Mouse (Mus musculus) right cerebral cortex, postnatal 25 days (tissue): ENCODE measurements around the gene Vps53.

Experiments used
- DNase-seq: peaks from one replicate; pipeline ENCODE4 v3.0.0; 2022

Gene Vps53

GRCm38 (mm10) chr11:76106551-76107496, 72.6 kb downstream of the Vps53 start:
- no peak for DNase-seq

- no peak for DNase-seq
Observed at GRCm38 (mm10) chr11:76101154-76101553, 78.3 kb downstream of the Vps53 start.

DNA sequence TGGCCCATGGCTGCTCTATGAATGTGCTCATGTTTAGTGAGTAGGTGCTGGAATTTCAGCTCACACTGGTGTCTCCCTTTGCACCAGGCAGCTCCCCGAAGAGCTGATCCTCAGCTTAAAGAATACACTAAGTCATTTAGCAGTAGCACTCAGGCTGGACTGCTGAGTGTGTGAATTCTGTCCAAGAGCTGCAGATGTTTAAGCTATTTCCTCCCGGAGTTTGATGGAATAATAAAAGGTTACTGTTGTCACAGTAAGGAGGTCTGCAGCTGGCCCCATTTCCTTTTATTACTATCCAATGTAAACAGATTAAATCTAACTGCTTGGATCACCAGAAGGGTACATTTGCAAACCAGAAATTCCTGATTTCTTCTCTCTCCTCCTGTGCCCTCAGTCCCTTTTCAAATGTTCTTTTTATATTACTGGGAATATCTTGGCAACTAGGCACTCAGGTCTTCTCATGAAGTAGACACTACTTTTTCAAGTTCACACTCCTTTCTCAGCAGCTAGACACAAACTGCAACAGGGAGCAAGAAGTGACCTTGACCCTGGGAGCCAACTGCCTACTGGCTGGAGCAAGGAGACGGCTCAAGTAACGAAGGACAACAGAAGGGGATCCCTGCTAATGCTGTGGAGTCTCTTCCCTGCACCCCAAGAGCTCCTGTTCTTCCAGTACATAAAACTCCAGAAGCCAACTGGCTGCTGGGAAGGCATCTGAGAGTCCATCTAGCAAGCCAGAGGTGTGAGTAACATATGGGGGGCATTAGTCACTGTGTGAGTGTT, 80.1 kb downstream of the Vps53 start:
- no peak for DNase-seq

- DNase-seq, result no peak
Observed at GRCm38 (mm10) chr11:76093610-76094009, 85.8 kb downstream of the Vps53 start.

- DNase-seq, result no peak
Observed at GRCm38 (mm10) chr11:76089776-76090175, 89.7 kb downstream of the Vps53 start.

DNA sequence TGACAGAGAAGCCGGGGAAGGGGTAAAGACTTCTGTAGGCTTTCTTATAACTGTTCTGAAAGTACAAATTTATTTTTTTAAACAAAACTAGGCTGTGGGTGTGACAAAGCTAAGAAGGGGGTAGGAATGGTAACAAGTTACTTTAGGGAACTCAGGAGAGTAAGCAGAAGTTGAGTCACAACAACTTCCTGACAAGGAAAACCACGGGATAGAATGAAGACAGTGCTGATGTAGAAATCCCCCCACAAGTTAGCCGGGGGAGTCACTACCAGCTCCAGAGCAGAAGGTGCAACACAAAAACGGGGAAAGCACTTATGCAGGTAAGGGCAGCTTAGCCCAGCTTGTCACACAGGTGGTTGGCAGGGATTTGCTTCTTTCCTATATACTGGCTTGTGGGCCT, 90.9 kb downstream of the Vps53 start:
- no peak for DNase-seq

DNA sequence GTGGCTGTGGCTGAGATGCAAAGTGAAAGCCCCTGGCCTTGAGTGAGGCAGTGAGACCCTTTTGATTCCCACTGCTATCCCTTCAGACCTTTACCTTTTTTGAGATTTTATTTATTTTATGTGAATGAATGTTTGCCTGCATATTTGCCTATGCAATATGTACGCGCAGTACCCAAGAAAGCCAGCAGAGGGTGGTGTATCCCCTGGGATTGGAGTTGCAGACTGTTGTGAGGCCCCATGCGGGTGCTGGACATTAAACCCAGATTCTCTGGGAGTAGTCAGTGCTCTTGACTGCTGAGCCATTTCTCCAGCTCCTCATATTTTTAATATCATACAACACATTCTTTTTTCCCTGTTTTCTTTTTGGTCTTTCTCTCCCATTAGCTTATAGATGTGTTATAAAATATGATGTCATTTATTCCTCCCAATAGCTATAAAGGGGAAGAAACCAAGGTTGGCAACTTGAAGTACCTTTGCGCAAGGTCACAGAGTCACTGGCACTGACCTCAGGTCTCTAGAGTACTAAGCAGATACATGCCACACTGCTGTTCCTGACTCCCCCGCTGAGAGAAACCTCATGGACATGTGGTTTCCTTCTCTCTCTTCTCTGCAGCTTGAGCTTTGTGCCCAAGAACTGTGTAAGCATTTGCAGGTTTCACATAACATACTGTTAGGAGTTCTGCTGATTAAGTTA, 93.4 kb downstream of the Vps53 start:
- DNase-seq, result no peak

DNA sequence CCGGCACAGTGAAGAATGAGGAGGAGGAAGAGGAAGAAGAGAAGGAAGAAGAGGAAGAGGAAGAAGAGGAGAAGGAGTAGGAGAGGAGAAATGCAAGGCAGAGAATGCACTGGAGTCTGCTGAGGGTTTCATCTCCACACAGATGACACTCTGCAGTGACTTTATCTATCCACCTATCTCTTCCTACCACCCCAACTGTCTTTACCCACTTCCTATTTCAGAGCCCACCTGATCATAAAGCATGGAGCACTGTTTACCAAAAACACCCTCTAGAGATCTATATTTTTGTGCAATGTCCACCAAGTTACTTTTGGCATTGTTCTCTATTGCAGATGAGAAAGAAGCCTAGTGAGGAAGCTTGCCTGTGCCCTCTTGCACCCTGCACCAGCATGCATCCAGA, 94.5 kb downstream of the Vps53 start:
- DNase-seq, result no peak

GRCm38 (mm10) chr11:76083941-76084367, 95.5 kb downstream of the Vps53 start:
- no peak for DNase-seq

- no peak for DNase-seq
Observed at GRCm38 (mm10) chr11:76081048-76081640, 98.3 kb downstream of the Vps53 start.

DNA sequence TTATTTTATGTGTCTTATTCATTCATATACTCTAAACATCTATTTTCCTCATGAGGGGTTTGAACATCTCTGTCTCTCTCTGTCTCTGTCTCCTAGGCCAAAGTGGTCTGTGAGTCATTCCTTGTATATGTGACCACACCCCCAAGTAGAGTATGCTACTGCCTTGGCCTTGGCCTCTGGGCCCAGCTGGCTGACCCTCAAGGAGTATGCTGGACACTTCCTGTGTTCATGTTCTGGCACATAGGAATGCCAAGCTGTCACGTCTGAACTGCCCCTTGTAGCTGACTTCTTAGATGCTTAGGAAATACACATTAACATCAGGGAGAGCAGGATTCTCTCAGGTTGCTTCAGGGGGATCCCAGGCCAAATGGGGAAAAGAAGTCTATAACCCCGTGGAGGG, 99.2 kb downstream of the Vps53 start:
- no peak for DNase-seq

- DNase-seq, result no peak
Observed at GRCm38 (mm10) chr11:76077341-76077740, 102.1 kb downstream of the Vps53 start.

GRCm38 (mm10) chr11:76074296-76075093, 105.0 kb downstream of the Vps53 start:
- no peak for DNase-seq

DNA sequence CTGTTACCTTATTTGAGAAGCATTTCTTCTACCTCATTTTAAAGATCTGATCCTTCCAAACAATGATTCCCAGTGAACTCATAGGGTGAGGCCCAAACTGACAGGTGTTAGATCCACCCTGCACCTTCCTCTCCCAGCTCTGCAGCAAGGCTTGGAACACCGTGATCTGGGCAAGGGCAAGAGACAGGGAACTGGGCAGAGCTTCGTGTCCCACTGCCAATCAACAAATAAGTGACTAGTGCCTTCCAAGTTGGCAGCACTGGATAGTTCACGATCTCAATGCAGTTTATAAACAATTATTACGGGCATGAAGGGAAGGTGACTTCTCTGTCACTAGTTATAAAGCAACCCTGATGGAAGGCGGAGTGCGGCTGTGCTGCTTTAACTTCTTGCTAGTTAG, 109.6 kb downstream of the Vps53 start:
- DNase-seq, result no peak

- no peak for DNase-seq
Observed at GRCm38 (mm10) chr11:76066563-76067156, 112.8 kb downstream of the Vps53 start.

DNA sequence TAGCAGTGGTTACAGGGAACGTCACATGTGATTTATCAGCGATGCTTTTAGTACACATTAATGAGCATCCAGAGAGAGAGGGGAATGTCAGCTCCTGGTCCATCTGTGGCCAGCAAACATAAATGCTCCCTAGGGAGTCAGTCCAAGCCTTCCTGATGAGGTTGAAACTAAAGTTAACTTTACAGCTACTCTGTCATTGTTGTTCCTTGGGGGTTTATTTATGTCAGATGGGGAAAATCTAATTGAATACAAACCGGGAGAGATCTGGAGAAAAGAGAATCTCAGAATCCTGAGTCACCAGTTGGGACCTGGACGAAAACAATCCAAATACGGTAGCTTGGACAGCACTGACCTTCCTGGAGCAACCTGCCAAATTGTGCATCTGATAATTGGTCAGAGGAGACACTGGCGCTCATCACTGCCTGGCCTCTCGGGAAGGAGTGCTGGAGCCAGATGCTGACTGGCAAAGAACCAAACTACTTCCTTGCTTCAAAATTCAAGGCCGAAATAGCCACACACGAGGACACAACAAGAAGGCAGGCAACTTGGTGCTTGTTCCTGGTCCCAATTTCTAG, 113.8 kb downstream of the Vps53 start:
- DNase-seq, result no peak

GRCm38 (mm10) chr11:76064411-76064810, 115.0 kb downstream of the Vps53 start:
- DNase-seq, result no peak

GRCm38 (mm10) chr11:76060906-76061305, 118.5 kb downstream of the Vps53 start:
- no peak for DNase-seq

- DNase-seq, result no peak
Observed at GRCm38 (mm10) chr11:76059971-76060370, 119.5 kb downstream of the Vps53 start.

DNA sequence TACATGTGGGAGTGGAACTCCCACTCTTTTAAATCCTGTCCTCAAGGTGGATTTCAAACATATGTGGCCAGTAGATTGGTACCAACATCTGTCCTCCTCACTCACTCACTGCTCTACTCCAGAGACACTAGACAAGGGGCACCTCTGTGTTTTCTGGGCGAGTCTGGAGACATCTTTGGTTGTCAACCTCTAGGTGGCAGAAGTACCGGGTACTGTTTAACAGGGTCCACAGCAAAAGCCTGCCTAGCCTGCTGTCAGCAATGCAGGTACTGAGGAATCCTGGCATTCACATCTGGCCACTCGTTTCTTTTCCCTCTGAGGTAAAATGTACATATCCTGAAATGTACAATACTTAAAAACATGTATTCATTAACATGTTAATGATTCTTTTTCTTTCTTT, 123.0 kb downstream of the Vps53 start:
- no peak for DNase-seq

DNA sequence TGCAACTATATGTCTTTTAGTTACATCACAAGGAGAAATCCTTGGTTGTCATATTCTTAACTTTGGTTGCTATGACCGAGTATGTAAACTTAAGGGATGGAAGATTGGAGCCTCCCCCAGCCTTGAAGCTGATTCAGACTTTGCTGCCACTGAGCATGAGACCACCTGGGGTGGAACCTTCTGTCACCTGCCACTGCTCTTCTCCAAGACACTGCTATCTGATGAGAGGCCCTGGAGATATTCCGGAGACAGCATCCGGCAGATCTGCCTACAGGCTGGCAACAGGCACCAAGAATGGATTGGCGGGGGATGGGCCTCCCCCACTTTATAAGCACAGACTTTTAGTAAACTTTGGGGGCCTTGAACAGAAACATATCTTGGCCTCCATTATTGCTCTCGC, 127.0 kb downstream of the Vps53 start:
- no peak for DNase-seq
